Mouse (Mus musculus): ENCODE results near the gene Cntrob. TPM values are rescaled to one million over a fixed set of nuclear protein-coding genes. Genes with fewer than 3 reads are reported as not detected.

The Cntrob gene
- polyA plus RNA-seq, 1 experiment, result 42.2 TPM

GRCm38 (mm10) chr11:69366855-69367615, 43.5 kb upstream of the Cntrob start:
- peak; percentile 67 for DNase-seq (ENCODE audit: low read depth)

GRCm38 (mm10) chr11:69366157-69366854, 42.7 kb upstream of the Cntrob start:
- peak; percentile 99 for DNase-seq (ENCODE audit: low read depth)

More at GRCm38 (mm10) chr11:69366855-69367615, 43.5 kb upstream of the Cntrob start:
- TF ChIP-seq POLR2A (IDR thresholded peaks at IDR 0.05; ENCODE audit: borderline replicate concordance, extremely low read depth, insufficient read depth, insufficient read length, poor library complexity, severe bottlenecking), result no peak

GRCm38 (mm10) chr11:69365722-69366121, 42.1 kb upstream of the Cntrob start:
- TF ChIP-seq POLR2A (IDR thresholded peaks at IDR 0.05; ENCODE audit: borderline replicate concordance, extremely low read depth, insufficient read depth, insufficient read length, poor library complexity, severe bottlenecking) (no peak), CTCF (IDR thresholded peaks at IDR 0.05; ENCODE audit: borderline replicate concordance, extremely low read depth, insufficient read depth, insufficient read length) (no peak)
- DNase-seq (ENCODE audit: low read depth), result no peak

More at GRCm38 (mm10) chr11:69366157-69366854, 42.7 kb upstream of the Cntrob start:
- TF ChIP-seq POLR2A (IDR thresholded peaks at IDR 0.05; ENCODE audit: borderline replicate concordance, extremely low read depth, insufficient read depth, insufficient read length, poor library complexity, severe bottlenecking), result peak; percentile 54; the same call in 1 of the 2 replicates
- no peak; the same call in 1 of the 2 replicates for TF ChIP-seq CTCF (IDR thresholded peaks at IDR 0.05; ENCODE audit: borderline replicate concordance, extremely low read depth, insufficient read depth, insufficient read length)

- DNase-seq (ENCODE audit: low read depth), result peak; percentile 97
- no peak for TF ChIP-seq POLR2A (IDR thresholded peaks at IDR 0.05; ENCODE audit: borderline replicate concordance, extremely low read depth, insufficient read depth, insufficient read length, poor library complexity, severe bottlenecking)
- TF ChIP-seq CTCF (IDR thresholded peaks at IDR 0.05; ENCODE audit: borderline replicate concordance, extremely low read depth, insufficient read depth, insufficient read length), result no peak
Observed at GRCm38 (mm10) chr11:69364910-69365309, 41.3 kb upstream of the Cntrob start.

- DNase-seq (ENCODE audit: low read depth), result no peak
- no peak for TF ChIP-seq POLR2A (IDR thresholded peaks at IDR 0.05; ENCODE audit: borderline replicate concordance, extremely low read depth, insufficient read depth, insufficient read length, poor library complexity, severe bottlenecking)
- no peak for TF ChIP-seq CTCF (IDR thresholded peaks at IDR 0.05; ENCODE audit: borderline replicate concordance, extremely low read depth, insufficient read depth, insufficient read length)
Observed at GRCm38 (mm10) chr11:69364376-69364775, 40.8 kb upstream of the Cntrob start.

GRCm38 (mm10) chr11:69362479-69362878, 38.9 kb upstream of the Cntrob start:
- peak; percentile 56 for DNase-seq (ENCODE audit: low read depth)
- no peak for TF ChIP-seq CTCF (IDR thresholded peaks at IDR 0.05; ENCODE audit: borderline replicate concordance, extremely low read depth, insufficient read depth, insufficient read length)
- no peak for TF ChIP-seq POLR2A (IDR thresholded peaks at IDR 0.05; ENCODE audit: borderline replicate concordance, extremely low read depth, insufficient read depth, insufficient read length, poor library complexity, severe bottlenecking)

GRCm38 (mm10) chr11:69362021-69362420, 38.4 kb upstream of the Cntrob start:
- DNase-seq (ENCODE audit: low read depth), result peak; percentile 64
- TF ChIP-seq POLR2A (IDR thresholded peaks at IDR 0.05; ENCODE audit: borderline replicate concordance, extremely low read depth, insufficient read depth, insufficient read length, poor library complexity, severe bottlenecking) (no peak), CTCF (IDR thresholded peaks at IDR 0.05; ENCODE audit: borderline replicate concordance, extremely low read depth, insufficient read depth, insufficient read length) (no peak)

GRCm38 (mm10) chr11:69357690-69358089, 34.1 kb upstream of the Cntrob start:
- TF ChIP-seq CTCF (IDR thresholded peaks at IDR 0.05; ENCODE audit: borderline replicate concordance, extremely low read depth, insufficient read depth, insufficient read length) (no peak), POLR2A (IDR thresholded peaks at IDR 0.05; ENCODE audit: borderline replicate concordance, extremely low read depth, insufficient read depth, insufficient read length, poor library complexity, severe bottlenecking) (no peak)
- no peak for DNase-seq (ENCODE audit: low read depth)

GRCm38 (mm10) chr11:69356544-69356943, 33.0 kb upstream of the Cntrob start:
- TF ChIP-seq POLR2A (IDR thresholded peaks at IDR 0.05; ENCODE audit: borderline replicate concordance, extremely low read depth, insufficient read depth, insufficient read length, poor library complexity, severe bottlenecking) (no peak), CTCF (IDR thresholded peaks at IDR 0.05; ENCODE audit: borderline replicate concordance, extremely low read depth, insufficient read depth, insufficient read length) (no peak)
- no peak for DNase-seq (ENCODE audit: low read depth)

GRCm38 (mm10) chr11:69346441-69346840, 22.9 kb upstream of the Cntrob start:
- DNase-seq (ENCODE audit: low read depth), result no peak
- TF ChIP-seq POLR2A (IDR thresholded peaks at IDR 0.05; ENCODE audit: borderline replicate concordance, extremely low read depth, insufficient read depth, insufficient read length, poor library complexity, severe bottlenecking) (no peak), CTCF (IDR thresholded peaks at IDR 0.05; ENCODE audit: borderline replicate concordance, extremely low read depth, insufficient read depth, insufficient read length) (no peak)
